Mouse (Mus musculus) T-helper 1 cell (primary cell): ENCODE data around the gene Mybpc3.

Experiments
- in situ Hi-C: fragments of 300-600 bp; cut with MboI, MseI; formaldehyde crosslinking; loops from one replicate; pipeline ENCODE4 v1.15.1; 2025; ENCODE audit warnings: high pct_unique_total_duplicates

The Mybpc3 gene

GRCm38 (mm10) chr2:91087453-91087852 lies 30.5 kb upstream of the Mybpc3 start:
- in situ Hi-C loops = no loop called here

DNA sequence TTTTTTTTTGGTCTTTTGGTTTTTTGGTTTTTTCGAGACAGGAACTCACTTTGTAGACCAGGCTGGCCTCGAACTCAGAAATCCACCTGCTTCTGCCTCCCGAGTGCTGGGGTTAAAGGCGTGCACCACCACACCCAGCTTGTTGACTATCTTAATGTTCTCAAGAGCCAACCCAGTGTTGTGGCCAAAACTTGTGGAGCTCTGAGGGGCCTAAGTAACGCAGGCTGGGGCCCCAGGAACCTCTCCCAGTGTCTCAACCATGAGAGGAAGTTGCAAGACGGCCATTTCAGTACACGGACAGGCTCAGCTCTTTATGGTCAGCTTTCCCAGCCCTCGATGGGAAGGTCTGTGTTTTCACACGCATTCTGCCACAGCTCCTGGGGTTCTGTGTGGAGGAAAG lies 29.0 kb upstream of the Mybpc3 start:
- in situ Hi-C loops = no loop called here

DNA sequence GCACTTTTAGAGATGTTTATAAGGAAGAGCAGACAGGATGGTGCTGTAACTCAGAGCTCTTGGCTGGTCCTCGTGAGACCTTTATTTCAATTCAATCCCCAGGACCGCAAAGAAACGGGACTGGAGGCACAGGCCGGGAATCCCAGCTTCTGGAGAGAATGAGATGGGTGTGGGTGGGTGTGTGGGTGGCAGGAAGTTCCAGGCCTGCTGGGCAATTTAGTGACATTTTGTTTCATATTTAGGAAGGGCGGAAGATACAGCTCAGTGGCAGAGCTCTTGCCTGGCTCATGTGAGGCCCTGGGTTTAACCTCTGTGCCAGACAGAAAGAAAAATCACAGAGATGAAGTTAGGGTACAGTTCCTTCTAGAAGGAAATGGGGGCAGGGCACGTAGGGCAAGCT lies 27.7 kb upstream of the Mybpc3 start:
- in situ Hi-C loops = no loop called here

DNA sequence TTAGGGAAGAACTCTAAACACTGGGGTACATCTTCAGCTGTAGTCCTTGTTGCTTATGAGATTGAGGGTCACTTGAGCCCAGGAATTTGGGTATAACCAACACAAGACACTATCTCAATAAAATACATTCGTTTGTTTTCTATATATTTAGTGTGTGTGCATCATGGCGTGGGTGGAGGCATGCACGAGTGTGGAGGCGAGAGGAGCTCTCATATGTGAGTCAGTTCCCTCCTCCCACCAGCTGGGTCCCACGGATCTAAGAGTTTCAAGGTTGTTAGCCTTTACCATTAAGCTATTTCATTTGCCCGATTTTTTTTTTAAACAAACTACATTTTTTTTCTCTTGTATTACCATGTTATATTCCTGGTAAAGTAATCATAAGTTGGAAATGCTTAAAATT lies 27.1 kb upstream of the Mybpc3 start:
- in situ Hi-C loops = no loop called here

DNA sequence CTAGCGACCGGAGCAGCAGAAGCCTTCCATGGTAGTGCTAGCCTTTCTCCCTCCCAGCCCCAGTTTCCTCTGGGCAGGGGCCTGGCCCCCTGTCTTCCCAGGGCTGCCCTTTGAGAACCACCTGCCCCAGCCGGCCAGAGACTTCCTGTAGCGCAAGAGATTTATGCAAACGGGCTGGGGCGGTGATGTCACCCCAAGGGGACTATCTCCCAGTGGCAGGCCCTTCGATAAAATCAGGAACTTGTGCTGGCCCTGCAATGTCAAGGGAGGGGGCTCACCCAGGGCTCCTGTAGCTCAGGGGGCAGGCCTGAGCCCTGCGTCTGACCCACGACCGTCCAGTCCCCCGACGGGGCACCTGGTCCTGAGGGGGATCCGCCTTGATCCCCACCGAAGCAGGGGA lies 21.4 kb upstream of the Mybpc3 start:
- in situ Hi-C loops = loop anchor here (5.0 kb wide), 2 partner anchors 34 to 59 kb away; partner anchors contain the start of gene Rapsn

- in situ Hi-C loops = loop anchor here (5.0 kb wide), 2 partner anchors 35 to 60 kb away; partner anchors contain the start of gene Rapsn
Observed at GRCm38 (mm10) chr2:91097015-91097414, 20.9 kb upstream of the Mybpc3 start.

DNA sequence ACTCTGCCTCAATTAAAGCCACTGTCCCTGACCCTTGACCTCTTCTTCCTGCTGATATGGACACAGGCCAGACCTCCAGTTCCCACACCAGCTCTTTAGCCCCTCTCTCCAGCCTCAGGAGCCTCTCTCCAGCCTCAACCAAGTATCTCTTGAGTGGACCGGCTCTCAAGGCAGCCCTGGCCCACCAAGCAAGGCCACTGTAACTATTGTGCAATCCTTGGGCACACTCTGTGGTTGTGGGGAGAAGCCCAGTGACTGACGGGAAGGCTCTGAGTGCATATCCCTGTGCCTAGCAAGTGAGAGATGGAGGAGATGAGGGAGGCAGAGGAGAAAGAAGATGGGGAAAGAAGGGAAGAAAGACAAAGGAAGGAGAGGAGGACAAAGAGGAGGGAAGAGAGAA lies 19.8 kb upstream of the Mybpc3 start:
- in situ Hi-C loops = loop anchor here (5.0 kb wide), 2 partner anchors 36 to 61 kb away; partner anchors contain the start of gene Rapsn

- in situ Hi-C loops = no loop called here
Observed at GRCm38 (mm10) chr2:91101124-91101740, 16.7 kb upstream of the Mybpc3 start.

DNA sequence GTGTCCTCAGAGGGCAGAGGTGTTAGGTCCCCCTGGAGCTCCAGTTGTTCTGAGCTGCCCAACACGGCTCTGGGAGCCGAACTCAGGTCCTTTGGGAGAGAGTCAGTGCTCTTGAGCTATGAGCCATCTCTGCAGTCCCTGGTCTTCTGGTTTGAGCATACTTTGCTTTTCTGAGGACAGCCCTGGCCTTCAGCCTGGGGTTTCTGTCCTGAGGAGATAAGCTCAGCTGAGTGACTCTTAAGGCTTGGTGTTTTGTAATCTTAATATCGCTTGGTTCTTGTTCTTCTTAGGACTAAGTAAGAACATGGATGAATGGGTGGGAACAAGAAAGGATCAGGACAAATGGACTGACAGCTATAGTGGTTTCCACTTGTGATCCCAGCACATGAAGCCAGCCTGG lies 9.8 kb upstream of the Mybpc3 start:
- in situ Hi-C loops = no loop called here

DNA sequence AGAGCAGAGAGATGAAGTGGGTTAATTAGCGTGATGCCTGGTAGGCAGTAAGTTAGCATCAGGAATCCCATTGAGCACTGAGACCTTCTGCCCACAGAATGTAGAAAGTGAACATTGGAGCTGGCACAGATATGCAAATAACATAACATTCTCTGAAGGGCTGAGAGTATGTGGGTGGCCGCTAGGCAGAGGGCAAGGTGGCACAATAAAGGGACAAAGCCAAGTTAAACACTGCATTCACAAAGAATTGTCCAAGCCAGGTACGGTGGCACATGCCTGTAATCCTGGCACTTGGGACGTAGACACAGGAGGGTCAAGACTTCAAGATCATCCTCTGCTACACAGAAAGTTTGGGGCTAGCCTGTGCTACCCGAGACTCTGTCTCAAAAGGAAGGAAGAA lies 8.7 kb upstream of the Mybpc3 start:
- in situ Hi-C loops = no loop called here

DNA sequence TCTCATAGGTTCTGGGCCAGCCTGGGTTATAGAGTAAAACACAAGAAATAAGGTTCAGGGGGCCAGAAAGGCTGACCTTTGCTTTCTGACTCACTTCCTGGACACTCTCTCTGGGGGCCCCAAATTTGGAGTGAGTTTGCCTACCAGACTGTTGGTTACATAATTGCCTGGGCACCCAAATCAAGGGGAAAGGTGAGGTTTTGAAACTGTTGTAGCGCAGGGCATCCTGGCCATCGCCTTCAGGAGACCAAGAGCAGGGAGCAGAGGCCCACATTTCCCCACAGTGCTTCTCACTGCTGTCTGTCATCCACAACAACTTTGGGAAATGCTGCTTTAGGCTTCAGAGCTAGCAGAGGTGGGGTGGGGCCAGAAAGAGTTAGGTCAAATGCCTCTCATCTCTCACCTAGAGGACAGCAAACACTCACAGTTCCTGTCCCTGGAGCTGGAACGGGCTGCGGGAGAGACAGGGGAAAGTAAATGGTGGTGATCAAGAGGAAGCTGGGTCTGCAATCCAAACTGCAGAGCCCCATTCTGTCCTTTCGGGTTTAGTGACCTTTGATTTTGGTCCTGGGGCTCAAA lies 8.0 kb upstream of the Mybpc3 start:
- in situ Hi-C loops = loop anchor here (10.0 kb wide), 1 partner anchor 375 kb away; no protein-coding TSS in a partner anchor

DNA sequence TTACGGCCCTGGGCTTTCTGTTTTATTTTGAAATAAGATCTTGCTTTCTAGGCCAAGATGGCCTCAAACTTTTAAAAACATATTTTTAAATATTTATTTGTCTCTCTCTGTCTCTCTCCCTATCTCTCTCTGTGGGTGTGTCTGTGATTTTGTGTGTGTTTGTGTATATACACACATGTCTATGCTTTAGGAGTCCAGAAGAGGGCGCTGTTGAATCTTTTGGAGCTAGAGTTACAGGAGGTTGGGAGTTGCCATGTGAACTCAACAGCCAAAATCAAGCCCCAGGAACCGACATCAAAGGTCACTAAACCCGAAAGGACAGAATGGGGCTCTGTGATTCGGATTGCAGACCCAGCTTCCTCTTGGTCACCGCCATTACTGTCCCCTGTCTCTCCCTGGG lies 7.5 kb upstream of the Mybpc3 start:
- in situ Hi-C loops = loop anchor here (10.0 kb wide), 1 partner anchor 374 kb away; no protein-coding TSS in a partner anchor

- in situ Hi-C loops = loop anchor here (10.0 kb wide), 1 partner anchor 373 kb away; no protein-coding TSS in a partner anchor
Observed at GRCm38 (mm10) chr2:91111832-91112231, 6.1 kb upstream of the Mybpc3 start.

- in situ Hi-C loops = loop anchor here (10.0 kb wide), 1 partner anchor 372 kb away; no protein-coding TSS in a partner anchor
Observed at GRCm38 (mm10) chr2:91112491-91112890, 5.5 kb upstream of the Mybpc3 start.

GRCm38 (mm10) chr2:91113334-91113733 lies 4.6 kb upstream of the Mybpc3 start:
- in situ Hi-C loops = loop anchor here (10.0 kb wide), 1 partner anchor 371 kb away; no protein-coding TSS in a partner anchor

DNA sequence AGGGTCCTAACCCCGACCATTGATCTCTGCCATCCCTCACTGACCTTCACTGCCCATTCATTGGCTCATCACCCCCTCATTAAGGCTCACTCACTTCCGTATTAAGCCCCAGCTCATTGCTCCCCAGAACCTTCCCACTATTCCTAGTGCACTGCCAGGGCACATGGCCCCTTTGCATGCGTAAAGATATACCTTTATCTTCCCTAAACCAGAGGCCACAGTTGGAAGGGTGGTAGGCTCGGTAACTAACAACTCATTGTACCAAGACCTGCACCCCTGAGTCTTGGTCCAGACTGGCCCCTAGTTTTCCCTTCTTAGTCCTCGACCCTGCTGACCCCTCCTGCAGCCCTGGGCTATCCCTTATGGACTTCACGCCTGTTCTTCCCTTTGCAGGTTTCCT lies 4.1 kb upstream of the Mybpc3 start:
- in situ Hi-C loops = loop anchor here (10.0 kb wide), 1 partner anchor 371 kb away; no protein-coding TSS in a partner anchor

GRCm38 (mm10) chr2:91114781-91115577 lies 3.0 kb upstream of the Mybpc3 start:
- in situ Hi-C loops = loop anchor here (10.0 kb wide), 1 partner anchor 370 kb away; no protein-coding TSS in a partner anchor

DNA sequence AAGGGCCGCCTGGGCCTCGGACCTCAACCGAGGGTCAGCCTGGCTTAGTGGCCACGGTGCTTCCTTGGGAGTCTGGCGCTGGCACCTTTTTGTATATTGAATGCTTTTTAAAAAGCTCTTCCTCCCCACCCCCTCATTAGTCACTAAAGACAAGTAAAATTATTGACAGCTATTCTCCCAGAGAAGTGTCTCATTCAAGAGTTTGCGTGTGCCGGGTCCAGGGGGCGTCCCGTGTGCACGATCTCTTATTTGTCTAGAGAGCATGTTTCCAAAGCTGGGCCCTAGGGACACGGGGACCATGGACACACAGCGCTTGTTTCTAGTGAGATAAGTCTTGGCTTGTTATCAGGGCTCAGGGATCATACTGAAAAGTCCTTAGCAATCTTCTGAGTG lies 2.4 kb upstream of the Mybpc3 start:
- in situ Hi-C loops = loop anchor here (10.0 kb wide), 1 partner anchor 369 kb away; no protein-coding TSS in a partner anchor

DNA sequence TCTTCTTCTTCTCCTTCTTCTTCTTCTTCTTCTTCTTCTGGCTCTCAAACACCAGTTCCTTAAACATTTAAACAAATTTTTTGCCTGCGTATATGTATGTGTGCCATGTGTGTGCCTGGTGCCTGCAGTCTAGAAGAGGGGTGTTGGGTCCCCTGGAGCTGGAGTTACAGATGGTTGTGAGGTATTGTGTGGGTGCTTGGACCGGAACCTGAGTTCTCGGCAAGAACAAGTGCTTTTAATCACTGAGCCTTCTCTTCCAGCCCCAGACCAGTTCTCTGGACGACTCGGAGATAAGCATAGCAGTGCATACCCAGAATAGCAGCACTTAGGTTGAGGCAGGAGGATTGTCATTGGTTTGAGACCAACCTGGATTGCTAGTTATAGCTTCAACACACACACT lies 1.1 kb upstream of the Mybpc3 start:
- in situ Hi-C loops = loop anchor here (10.0 kb wide), 1 partner anchor 368 kb away; no protein-coding TSS in a partner anchor

GRCm38 (mm10) chr2:91118647-91119046 lies 703 bp downstream of the Mybpc3 start:
- in situ Hi-C loops = loop anchor here (10.0 kb wide), 1 partner anchor 366 kb away; no protein-coding TSS in a partner anchor

- in situ Hi-C loops = loop anchor here (10.0 kb wide), 1 partner anchor 366 kb away; no protein-coding TSS in a partner anchor
Observed at GRCm38 (mm10) chr2:91119061-91119460, 1.1 kb downstream of the Mybpc3 start.

DNA sequence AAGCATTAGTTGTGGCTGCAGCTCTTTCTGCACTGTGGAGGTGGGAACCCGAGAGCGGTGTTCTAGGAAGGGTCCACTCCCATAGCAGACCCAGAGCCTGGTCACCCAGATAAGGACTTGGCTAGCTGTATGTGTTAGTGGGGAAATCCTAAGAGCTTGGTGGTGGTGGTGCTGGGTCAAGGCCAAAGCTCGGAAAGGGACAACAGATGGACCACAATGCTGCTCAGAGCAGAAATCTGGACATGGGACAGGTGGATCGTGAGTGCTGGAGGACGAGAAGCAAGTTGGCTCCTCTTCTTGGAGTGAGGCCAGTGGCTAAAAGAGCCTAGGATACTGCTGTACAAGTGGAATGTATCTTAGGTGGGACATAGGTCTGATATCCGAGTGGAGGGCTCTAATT lies 1.6 kb downstream of the Mybpc3 start:
- in situ Hi-C loops = loop anchor here (10.0 kb wide), 1 partner anchor 365 kb away; no protein-coding TSS in a partner anchor
